Mouse (Mus musculus) heart, adult 9 months (tissue): ENCODE data around the gene Slc4a2.
"Not testable (repeated sequence)": the region's sequence is repeated elsewhere in the genome, so short reads cannot be mapped to it uniquely, and the experiment has no call there.

Experiments used
- DNase-seq, 2 experiments: peaks; one replicate each; pipeline ENCODE4 v3.0.0; 2022; ENCODE audit warnings: low spot score in 2 of 2

Gene Slc4a2

DNA sequence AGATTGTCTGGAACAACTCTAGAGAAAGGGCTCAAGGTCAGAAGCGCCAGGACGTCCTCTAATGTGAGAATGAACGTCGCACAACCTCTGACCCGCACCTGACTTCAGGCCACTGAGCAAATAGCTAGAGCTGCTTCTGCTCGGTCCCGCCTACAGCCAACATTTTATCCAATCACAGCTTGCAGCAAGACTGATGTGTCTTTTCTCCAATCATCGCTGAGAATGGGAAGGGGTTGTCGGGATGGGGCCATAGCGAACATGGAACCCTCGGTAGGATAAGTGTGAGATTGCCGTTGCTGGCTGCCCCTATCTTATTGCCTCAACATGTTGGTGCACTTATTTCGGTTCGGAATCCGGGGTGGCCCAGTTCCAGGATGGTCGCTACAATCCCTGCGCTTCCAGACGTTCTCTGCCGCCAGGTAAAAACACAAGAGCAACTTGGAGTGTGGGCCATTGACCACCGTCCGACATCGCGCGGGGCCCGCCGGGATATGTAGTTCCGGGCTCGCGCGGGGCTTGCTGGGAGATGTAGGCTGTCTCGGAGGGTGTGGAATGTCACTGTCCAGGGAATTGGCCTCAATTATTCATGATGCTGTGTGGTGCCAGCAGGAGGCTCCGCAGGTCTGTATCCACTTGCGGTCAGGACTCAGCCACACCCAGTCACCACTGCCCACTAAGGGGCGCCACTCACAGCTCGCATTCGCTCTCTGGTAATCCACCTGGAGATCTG lies 29.3 kb upstream of the Slc4a2 start:
- DNase-seq: peak; percentile 98 to 99

DNA sequence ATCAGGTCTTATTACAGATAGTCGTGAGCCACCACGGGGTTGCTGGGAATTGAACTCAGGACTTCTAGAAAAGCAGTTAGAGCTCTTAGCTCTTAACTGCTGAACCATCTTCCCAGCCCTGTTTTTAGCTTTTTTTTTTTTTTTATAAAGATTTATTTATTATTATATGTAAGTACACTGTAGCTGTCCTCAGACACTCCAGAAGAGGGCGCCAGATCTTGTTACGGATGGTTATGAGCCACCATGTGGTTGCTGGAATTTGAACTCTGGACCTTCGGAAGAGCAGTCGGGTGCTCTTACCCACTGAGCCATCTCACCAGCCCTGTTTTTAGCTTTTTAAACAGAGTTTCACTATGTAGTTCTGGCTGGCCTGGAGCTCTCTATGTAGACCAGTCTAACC lies 27.4 kb upstream of the Slc4a2 start:
- not testable (repeated sequence) for DNase-seq

DNA sequence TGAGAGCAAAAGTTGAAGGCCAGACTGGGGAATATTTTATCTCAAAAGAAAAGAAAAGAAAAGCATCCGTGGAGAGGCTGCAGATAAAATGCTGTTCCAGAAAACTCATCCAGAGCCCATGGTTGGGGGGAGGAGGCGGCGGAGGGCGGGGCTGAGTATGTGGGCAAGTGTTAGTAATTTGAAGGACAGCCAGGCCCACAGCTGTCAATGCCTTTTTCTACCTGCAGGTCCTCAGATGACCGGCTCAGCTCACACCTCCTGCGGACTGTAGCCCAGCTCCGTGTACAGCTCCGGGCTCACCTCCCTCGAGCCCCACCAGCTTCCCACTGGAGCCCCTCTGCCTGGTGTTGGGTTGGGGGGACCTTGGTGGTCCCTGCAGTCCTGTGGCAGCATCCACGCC lies 24.0 kb upstream of the Slc4a2 start:
- DNase-seq: no peak

DNA sequence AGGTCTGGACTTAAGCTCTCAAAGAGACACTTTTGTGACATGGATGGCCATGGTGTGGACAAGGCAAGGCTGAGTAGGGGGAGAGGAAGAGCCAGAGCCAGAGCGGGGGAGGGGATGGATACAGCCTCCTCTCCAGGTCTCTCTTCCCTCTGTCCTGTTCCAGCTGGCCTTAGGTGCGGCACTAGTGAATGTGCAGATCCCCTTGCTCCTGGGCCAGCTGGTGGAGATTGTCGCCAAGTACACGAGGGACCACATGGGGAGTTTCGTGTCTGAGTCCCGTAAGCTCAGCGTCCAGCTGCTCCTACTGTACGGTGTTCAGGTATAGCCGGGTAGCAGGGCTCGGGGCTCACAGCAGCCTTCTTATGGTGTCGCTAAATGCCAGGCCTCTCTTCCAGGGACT lies 23.3 kb upstream of the Slc4a2 start:
- no peak for DNase-seq

DNA sequence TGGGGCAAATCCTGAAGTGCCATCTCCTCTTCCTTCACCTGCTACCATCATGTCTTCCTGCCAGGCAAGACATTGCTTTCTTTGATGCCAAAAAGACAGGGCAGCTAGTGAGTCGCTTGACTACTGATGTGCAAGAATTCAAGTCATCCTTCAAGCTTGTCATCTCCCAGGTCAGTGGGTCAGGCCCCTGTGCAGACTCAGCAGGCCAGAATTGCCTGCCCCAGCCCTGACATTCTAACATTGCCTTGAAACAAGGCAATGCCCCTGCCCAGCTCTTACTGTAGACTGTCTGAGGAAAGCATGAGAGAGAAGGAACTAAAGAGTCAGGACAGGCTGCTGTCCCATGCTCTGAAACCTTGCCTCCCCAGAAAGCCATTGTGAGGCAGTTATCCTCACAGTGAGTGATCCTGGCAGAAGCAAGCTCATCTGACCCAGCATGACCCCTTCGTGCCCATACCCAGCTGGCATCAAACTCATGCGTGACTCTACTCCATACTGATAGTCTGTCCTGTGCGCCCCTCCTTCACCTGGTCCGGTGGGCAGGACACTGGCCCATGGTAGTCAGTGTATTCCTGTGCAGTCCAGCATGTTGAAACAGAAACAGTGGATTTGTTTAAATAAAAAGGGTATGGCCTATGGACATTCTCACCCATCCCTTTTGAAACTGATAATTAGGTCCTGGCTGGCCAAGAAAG lies 22.6 kb upstream of the Slc4a2 start:
- DNase-seq: no peak

DNA sequence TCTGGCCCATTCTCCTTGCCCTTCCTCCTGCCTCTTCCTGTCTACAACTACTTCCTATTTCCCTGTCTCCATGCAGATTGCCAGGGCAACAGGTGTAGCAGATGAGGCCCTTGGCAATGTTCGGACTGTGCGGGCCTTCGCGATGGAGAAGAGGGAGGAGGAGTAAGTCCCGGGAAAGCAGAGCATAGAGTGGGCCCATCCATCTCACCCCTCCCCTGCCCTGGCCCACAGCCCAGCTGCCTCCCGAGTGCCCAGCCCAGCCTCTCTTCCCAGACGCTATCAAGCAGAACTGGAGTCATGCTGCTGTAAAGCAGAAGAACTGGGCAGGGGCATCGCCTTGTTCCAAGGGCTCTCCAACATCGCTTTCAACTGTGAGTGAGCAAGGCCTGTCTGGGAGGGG lies 21.7 kb upstream of the Slc4a2 start:
- DNase-seq: no peak

DNA sequence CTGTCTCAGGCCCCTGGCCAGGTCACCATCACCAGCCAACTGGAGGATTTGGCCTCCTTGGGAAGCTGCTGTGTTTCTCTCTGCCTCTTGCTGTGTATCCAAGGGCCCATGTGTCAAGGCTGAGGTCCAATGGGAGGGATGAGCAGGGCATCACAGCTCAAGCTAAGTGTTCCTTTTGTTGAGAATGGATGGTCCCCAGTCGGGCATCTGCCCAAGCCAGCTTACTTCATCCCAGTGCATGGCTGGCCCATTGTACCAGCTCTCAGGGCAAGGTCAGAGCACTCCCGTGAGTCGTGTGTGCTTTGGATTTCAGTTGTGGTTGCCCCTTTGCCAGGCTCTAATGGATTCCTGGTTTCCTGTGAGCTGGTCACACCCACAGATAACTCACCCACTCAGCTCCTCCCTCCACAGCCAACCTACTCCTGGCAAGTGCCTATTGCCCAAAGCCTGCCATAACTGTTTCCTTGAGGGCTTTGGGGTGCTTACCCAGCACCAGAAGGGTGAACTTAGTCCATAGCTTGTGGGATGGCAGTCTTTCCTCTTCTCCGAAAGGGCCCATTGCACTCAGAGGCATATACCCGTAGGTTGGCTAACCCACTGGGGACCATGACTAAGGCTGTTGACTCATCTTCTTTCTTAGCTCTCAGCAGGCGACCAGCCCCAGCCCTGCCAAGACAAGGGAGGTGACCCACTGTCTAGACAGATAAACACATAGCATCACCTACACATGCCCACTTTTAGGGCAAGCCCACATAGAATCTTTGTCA lies 18.9 kb upstream of the Slc4a2 start:
- no peak for DNase-seq

DNA sequence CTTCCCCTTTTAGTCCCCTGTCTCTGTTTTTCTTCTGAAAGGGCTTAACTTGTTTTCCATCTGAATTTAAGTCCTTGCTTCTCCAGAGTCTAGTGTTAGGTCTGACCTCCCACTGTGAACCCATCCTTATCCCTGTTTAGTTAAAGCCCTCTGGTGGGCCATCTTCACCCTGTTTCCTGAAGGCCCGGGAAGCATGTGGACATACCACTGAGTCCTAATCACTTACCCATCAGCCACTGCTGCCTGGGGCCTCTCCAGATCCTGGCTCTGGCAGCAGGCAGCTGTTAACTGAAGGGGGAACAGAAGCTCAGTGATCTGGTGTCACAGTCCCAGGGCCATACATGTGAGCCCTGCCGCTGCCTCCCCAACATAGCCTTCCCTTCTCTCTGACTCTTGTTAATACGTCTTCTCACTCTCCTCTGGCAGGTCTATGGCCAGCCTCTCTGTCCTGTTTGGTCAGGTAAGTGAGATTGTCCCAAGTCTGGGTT lies 18.2 kb upstream of the Slc4a2 start:
- DNase-seq: no peak

DNA sequence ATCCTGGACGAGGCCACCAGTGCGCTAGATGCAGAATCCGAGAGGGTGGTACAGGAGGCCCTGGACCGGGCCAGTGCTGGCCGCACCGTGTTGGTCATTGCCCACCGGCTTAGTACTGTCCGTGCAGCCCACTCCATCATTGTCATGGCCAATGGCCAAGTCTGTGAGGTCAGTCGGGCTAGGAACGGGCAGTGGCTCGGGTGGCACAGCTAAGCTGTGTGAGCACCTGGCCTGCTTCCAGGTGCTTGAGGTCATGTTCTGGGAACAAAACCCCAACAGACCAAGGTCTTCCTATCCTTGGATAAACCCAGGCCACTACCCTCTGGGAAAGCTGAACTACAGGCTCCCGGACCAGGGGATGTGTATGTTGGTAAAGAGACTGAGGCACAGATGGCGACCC lies 15.0 kb upstream of the Slc4a2 start:
- DNase-seq: no peak

DNA sequence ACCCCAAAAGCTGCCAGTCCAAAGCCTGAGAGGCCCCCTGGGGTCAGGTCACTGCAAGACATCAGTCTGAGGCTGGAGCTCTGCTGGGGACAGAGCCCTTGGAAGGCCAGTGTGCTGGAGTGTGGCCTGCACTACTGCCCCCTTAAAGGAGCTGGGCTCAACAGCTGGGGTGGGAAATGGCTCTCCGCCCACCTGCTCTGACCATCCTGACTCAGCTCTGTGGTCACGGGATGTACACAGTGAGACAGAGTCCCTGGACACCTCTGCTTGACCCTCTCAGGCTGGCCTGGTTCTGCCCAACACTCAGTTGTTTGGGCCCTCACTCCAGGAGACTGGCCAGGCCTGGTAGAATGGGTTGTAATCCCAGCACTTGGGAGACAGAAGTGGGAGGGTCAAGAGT lies 14.2 kb upstream of the Slc4a2 start:
- DNase-seq: no peak

DNA sequence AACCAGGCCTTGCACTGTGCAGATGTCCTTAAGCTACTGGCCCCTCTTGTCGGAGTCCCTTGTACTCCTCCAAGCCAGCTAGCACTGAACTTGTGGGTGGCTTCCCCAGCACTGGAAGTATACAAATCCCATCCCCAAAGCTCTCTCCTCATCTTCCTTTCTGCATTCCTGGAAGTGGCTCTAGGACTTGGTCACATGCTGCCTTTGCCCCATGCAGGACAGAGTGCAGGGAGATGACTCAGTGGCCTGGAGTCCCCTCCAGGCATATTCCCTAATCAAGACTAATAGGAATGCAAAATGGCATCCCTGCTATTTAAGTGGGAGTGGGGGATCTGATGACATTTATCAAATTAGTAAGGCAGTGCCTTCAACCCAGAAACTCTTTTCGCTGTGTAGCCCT lies 11.6 kb upstream of the Slc4a2 start:
- no peak for DNase-seq

DNA sequence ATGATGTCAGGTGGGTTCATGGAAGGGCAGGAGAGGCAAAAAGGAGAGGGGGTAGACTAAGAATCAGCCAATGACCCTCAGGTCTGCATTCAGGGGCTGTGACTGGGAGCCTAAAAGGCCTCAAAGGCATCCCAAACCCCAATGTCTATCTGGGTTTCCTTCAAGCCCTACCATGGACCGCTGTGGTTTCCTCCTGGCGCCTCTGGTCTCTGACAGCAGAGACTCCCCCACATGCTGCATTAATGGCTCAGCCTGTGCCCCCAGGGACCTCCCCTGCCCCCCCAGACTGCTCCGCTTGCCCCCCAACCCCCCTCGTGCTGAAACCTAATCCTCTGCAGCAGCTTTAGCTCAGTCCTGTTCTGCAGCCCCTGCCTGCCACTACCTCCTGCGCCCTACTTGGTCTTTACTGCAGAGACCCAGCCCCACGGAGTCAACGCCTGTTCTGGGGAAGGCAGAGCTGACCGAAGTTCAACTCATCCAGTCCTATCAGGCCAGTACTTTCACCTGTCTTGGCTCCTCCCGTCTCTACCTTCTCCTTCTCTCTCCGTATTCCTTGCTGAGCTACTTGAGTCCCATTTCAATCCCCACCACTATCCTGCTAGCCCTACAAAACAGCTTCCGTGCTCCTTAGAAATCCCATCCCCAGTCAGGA lies 10.5 kb upstream of the Slc4a2 start, which contains the start of gene Asic3:
Asic3 (plus strand) TSS at position 351 of the 652 bp plus-strand sequence.
- no peak for DNase-seq

DNA sequence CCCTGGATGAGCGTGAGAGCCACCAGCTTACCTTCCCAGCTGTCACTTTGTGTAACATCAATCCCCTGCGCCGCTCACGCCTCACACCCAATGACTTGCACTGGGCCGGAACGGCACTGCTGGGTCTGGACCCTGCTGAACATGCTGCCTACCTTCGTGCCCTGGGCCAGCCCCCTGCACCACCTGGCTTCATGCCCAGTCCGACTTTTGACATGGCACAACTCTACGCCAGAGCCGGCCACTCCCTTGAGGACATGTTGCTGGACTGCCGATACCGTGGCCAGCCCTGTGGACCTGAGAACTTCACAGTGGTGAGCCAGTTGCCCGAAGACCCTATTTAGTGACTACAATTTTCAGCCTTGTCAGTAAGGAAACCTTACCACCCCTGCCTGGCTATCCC lies 9.7 kb upstream of the Slc4a2 start:
- no peak for DNase-seq

DNA sequence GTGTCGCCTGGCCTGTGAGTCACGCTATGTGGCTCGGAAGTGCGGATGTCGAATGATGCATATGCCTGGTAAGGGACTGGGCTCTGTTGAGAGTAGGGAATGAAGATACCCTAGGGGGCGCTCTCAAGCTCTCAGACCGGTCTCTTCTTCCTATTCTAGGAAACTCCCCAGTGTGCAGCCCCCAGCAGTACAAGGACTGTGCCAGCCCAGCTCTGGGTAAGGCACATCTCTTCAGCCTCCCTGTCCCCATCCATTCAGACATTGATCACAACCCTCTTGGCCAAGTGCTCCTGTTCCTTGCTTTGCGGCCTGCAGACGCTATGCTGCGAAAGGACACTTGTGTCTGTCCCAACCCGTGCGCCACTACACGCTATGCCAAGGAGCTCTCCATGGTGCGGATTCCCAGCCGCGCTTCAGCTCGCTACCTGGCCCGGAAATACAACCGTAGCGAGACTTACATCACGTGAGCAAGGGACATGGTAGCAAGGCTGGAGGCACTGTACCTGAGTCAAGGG lies 7.4 kb upstream of the Slc4a2 start:
- peak; percentile 62 to 71 for DNase-seq

DNA sequence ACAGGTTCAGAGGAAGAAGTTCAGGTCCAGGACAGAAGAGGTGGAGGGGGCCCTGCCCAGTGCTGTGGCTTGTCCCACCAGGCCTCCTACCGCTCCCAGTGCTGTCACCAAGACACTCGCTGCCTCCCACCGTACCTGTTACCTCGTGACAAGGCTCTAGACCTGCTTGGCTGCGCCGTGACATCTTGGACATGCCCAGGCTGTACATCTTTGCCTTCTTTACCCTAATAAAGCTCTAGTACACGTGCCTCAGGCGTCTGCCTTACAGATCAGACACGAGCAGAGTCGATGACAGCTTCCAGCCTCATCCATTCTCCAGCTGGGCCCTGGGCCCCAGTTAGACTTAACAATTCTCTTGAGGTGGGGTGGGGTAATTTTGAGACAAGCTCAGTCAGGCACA lies 6.0 kb upstream of the Slc4a2 start:
- no peak for DNase-seq

DNA sequence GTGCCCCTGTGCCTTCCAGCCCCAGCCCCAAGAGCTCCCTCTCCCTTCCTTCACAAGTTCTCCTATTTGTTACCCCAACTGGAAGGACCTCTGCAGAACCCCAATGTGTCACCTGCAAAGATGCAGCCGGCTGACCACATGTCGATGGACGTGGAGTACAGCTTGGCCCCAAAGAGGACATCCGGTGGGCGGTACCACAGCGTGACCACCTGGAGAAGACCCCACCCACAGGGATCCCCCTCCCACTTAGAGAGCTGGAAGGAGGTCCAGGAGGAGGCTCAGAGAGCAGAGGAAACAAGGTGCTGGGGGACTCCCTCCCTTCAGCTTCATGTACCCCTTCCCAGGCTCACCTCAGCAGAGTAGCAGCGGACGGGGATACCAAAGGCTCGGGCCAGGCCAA lies 3.3 kb upstream of the Slc4a2 start:
- DNase-seq: no peak

DNA sequence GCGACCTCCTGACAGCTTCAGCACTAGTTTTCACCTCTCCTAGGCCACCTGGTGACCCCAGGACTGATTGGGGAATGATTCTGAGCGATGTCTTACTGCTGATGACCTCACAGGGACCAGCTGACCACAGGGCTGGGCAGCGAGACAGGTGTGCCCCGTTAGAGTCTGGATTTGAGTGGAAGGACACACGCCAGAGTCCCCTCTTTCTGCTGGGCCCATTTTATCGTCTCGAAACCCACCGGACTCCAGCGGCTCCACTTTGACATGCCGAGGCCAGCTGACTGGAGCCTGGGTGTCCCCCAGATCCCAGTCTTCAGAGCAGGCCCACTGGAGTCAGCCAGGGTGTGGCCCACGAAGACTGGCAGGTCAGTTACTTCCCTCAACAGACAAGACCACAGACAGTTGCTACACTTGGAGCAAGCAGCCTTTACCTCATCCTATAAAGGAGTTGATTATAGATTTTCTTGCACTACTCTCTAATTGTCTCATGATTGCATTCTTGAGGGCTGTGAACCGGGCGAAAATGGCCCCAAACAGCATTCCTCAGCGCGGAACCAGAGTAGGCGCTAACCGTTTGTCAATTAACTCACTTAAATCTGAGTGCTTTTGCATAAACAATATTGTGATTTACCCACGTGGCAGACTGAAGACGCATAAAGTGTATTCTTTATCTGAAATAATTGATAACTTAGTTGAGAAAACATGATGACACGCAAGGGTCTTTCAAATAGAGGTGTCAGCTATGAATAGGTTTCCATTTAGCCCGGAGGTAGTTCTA lies 556 bp downstream of the Slc4a2 start:
- no peak for DNase-seq

DNA sequence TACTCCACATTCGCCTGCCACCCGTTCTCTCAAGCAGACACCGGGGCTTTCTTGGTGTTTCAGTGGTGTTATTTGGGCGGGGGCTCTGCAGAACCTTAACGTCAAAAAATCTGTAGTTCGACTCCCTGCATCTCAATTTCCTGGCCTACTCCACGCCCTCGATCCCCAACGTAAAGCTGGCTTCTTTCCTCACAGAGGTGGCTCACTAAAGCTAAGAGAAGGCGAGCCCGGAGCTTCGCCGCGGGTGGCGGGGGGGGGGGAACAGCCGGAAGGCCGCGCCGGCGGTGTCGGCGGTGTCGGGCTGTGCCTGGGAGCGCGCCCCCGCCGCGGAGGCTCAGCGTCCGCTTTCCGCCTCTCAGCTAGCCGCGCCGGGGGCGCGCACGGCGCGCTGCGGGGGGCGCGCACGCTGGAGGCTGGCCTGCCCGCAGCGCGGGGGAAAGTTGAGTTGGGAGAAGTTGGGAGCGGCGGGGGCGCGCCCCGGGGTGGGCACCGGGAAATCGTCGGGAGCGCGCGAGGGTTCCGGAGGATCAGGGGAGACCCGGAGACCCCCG lies 1.3 kb downstream of the Slc4a2 start:
- DNase-seq: peak; percentile 87 to 89

DNA sequence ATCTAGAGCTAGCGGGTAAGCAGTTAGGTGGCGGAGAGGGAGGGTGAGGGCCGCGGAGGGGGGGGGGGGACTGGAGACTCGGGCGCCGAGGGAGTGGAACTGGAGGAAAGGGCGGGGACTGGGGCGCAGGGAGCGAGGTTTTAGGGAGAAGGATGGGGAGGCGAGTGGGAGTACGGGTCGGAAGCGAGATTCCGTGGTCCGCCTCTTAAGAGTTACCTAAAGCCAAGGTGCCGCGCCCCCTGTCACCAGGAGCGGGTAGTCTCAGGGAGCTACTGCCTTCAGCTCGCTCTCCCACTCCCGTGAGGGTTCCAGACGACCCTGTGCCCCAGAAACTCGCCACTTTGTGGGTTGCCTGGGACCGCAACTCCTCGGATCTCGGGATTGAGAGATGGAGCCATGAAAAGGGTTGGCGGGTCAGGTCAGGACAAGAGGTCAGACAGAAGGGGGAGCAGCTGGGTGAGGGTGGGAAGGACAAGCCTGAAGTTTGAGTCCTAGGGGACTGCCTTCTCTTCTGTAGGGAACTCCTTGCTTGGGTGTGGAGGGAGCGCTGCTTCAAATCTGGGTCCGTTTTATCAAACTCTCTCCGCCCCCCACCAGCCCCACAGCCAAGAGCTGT lies 1.9 kb downstream of the Slc4a2 start:
- DNase-seq: no peak

DNA sequence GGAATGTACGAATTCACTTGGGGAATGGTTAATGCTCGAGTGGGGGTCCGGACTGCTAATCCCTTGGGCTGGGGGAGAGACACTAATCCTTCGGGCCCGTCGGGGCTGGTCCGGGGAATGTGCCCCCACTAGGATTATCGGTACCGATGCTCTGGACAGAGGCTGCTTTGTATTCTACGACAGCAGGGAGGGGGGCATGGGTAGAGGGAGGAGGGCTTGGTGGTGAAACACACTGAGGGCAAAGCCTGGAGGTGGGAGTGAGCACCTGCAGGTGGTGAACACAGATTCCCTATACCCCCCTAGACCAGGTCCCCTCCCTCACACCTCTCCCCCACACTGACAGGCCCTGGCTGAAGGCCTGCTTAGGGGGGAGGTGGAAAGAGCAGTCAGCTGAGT lies 2.4 kb downstream of the Slc4a2 start:
- peak in 1 of 2 experiments; percentile 17 for DNase-seq
